Mouse (Mus musculus) heart, adult 2 months (tissue): Measurements from ENCODE around the gene Galntl6. TPM values are rescaled to one million over a fixed set of nuclear protein-coding genes. Genes with fewer than 3 reads are reported as not detected.

Experiments used
- DNase-seq, 2 experiments: peaks; one replicate each; pipeline ENCODE4 v3.0.0; 2021
- H3K27ac ChIP-seq: fragments of 200-600 bp; 2 replicates; pipeline ENCODE4 v1.8.1; 2022
- H3K27me3 ChIP-seq: fragments of 200-500 bp; 2 replicates; pipeline ENCODE4 v1.6.1; 2012; ENCODE audit warnings: mild to moderate bottlenecking, low read length, inconsistent platforms, mixed read lengths; ENCODE audit not compliant: control insufficient read depth, insufficient read depth
- H3K36me3 ChIP-seq: fragments of 200-500 bp; 2 replicates; pipeline ENCODE4 v1.6.1; 2012; ENCODE audit warnings: low read length, inconsistent platforms; ENCODE audit not compliant: control insufficient read depth, insufficient read depth
- H3K4me1 ChIP-seq: fragments of 200-500 bp; 2 replicates; pipeline ENCODE4 v1.6.1; 2011; ENCODE audit warnings: low read length; ENCODE audit not compliant: control insufficient read depth, insufficient read depth
- H3K4me3 ChIP-seq: fragments of 200-600 bp; 2 replicates; pipeline ENCODE4 v1.8.1; 2022
- H3K79me2 ChIP-seq: fragments of 200-500 bp; replicated peaks from 2 replicates; pipeline ENCODE4 v1.6.1; 2012; ENCODE audit warnings: mild to moderate bottlenecking, inconsistent platforms, low read length, moderate library complexity, mixed read lengths; ENCODE audit not compliant: control insufficient read depth, insufficient read depth
- H3K9ac ChIP-seq: fragments of 200-500 bp; 2 replicates; pipeline ENCODE4 v1.6.1; 2012; ENCODE audit warnings: low read depth, mild to moderate bottlenecking, control low read depth, inconsistent platforms, low read length, mixed read lengths
- CTCF ChIP-seq: fragments of 200-600 bp; IDR thresholded peaks from 2 replicates; pipeline ENCODE4 v1.8.1; 2022; ENCODE audit warnings: antibody characterized with exemption, mild to moderate bottlenecking, moderate library complexity
- EP300 ChIP-seq: fragments of 200-500 bp; IDR thresholded peaks from 2 replicates; pipeline ENCODE4 v1.6.1; 2011; ENCODE audit warnings: low read depth, low read length, control low read depth; ENCODE audit not compliant: insufficient read depth
- POLR2A ChIP-seq: fragments of 200-500 bp; IDR thresholded peaks from 2 replicates; pipeline ENCODE4 v1.6.1; 2011; ENCODE audit warnings: mild to moderate bottlenecking, low read depth, low read length, control low read depth; ENCODE audit not compliant: insufficient read depth
- WGBS: fragments of 180-500 bp; shearing (Covaris S2); methylation state at CpG from one replicate; pipeline ENCODE4 v1.1.7; 2018; 5-methylcytosine and 5-hydroxymethylcytosine counted together
- intact Hi-C: fragments of 180-260 bp; cut with DNase I; formaldehyde crosslinking; loops from one replicate; pipeline ENCODE4 v1.15.1; 2025
- polyA plus RNA-seq: library from polyadenylated mRNA; depleted of rRNA; stranded (reverse); fragments of >200 nt; gene quantifications from 2 replicates; pipeline ENCODE4 v1.2.3, GENCODE M21; 2012
- total RNA-seq, 2 experiments: library from RNA; stranded (reverse); gene quantifications; 2 replicates each; pipeline ENCODE4 v1.2.3; 2021

The Galntl6 gene
- total and polyA plus RNA-seq, 3 experiments, result not detected

DNA sequence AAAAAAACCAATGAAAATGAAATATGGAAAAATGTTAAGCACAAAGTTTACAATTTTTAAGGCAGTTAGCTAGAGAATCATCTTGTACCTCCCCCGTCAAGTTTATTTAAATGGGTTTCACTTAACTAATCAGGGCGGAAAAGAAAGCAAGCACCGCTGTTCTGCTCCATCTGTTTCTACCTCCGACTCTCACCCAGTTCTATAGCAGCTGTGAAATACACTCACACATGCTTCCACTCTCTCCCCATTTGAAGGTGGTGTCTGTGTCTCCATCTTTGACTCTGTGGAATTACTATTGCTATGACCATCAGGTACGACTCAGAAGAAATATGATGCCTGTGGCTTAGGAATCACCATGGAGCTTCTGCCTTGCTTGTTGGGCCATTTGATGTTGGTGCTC is 1019.1 kb downstream of the Galntl6 start:
- Histone ChIP-seq H3K79me2 (no peaks in the 10 kb centered on the region), H3K9ac (no peak overlapping the region), H3K27ac (no peak overlapping the region), H3K4me1 (no peaks in the 10 kb centered on the region), H3K27me3 (no peaks in the 10 kb centered on the region), H3K36me3 (no peaks in the 10 kb centered on the region), H3K4me3 (no peak overlapping the region)
- intact Hi-C loops, result no loop called here
- WGBS, result 93% methylated on average over 5 of the region's 5 CpGs
- TF ChIP-seq CTCF, result no peak
- TF ChIP-seq EP300, result no peak
- no peak for TF ChIP-seq POLR2A
- no peak for DNase-seq

DNA sequence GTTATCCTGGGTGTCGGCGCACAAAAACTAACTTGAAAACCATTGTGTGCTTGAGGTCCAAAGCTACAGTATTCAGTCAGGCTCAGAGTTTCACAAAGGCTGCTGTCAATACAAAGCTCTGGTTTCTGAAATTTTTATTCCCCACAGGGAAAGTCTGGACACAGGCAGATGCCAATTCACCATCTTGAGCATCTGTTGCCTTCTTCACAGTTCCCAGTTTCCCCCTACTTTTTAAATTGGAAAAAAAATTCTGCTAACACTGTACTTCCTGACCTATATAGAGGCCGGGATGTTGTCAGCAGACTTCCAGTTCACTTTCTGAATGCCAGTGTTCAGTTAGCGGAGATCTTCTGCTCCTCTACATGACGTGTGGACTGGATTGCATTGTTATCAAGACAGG is 1020.3 kb downstream of the Galntl6 start:
- WGBS, result 68% methylated on average over 5 of the region's 5 CpGs
- DNase-seq, result no peak
- Histone ChIP-seq H3K9ac (no peak overlapping the region), H3K36me3 (no peaks in the 10 kb centered on the region), H3K27me3 (no peaks in the 10 kb centered on the region), H3K4me1 (no peaks in the 10 kb centered on the region), H3K4me3 (no peak overlapping the region), H3K79me2 (no peaks in the 10 kb centered on the region), H3K27ac (no peak overlapping the region)
- TF ChIP-seq CTCF (no peak), POLR2A (no peak), EP300 (no peak)
- intact Hi-C loops, result no loop called here

DNA sequence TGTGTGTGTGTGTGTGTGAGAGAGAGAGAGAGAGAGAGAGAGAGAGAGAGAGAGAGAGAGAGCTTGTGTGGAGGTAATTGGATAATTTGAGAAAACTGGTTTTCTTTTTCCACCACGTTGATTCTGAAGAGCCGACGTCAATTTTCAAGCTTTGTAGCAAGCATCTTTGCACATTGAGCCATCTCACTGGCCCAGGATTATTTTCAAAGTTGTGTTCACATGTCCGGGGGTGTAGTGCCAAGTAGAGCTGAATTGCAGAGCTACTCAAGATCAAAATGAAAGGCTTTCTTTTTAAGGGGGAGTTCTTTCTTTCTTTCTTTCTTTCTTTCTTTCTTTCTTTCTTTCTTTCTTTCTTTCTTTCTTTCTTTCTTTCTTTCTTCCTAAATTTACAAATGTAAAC is 1022.3 kb downstream of the Galntl6 start:
- Histone ChIP-seq H3K79me2 (no peaks in the 10 kb centered on the region), H3K27ac (no peak overlapping the region), H3K9ac (no peak overlapping the region), H3K27me3 (no peaks in the 10 kb centered on the region), H3K4me1 (no peaks in the 10 kb centered on the region), H3K4me3 (no peak overlapping the region), H3K36me3 (no peaks in the 10 kb centered on the region)
- 76% methylated on average over 4 of the region's 4 CpGs for WGBS
- intact Hi-C loops, result no loop called here
- no peak for TF ChIP-seq POLR2A
- TF ChIP-seq CTCF, result no peak
- no peak for TF ChIP-seq EP300
- no peak for DNase-seq

DNA sequence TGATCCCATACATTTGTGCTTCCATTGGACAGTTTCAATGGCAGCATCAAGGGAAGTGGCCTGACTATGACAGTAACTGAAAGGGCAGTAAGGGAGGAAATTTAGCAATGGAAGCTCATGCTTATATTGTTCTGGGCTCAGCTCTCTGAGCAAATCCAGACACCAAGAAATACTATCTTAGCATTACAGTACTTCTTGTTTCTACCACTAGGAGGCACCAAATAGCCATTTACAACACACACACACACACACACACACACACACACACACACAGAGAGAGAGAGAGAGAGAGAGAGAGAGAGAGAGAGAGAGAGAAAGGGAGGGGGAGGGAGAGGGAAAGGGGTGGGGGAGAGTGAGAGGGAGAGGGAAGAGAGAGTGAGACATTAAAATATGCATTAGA is 1023.6 kb downstream of the Galntl6 start:
- no peaks in the 10 kb centered on the region for H3K4me1 ChIP-seq
- H3K36me3 ChIP-seq, result no peaks in the 10 kb centered on the region
- H3K79me2 ChIP-seq, result no peaks in the 10 kb centered on the region
- H3K9ac ChIP-seq, result no peak overlapping the region
- no peak for TF ChIP-seq POLR2A
- no peak for TF ChIP-seq EP300
- no peak for TF ChIP-seq CTCF
- H3K4me3 ChIP-seq, result no peak overlapping the region
- intact Hi-C loops, result no loop called here
- no peak for DNase-seq
- H3K27me3 ChIP-seq, result no peaks in the 10 kb centered on the region
- H3K27ac ChIP-seq, result no peak overlapping the region

DNA sequence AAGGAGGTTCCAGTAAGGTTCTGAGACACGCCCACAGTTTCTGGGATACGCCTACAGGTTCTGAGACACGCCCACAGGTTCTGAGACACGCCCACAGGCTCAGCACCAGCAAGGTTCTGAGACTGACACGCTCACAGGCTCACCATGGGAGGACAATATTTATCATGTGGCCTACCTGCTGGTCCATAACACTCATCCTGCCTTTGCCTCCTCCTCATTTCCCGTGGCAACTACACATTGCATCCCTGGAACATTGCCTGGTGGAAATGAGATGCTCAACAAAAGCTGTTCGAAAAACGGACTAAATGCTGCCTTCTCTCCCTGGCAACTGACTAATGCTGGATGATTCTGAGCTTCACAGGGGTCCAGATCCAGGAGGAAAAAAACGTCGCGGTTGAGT is 1033.0 kb downstream of the Galntl6 start:
- Histone ChIP-seq H3K9ac (no peak overlapping the region), H3K36me3 (no peaks in the 10 kb centered on the region), H3K4me1 (no peaks in the 10 kb centered on the region), H3K79me2 (no peaks in the 10 kb centered on the region), H3K27me3 (no peaks in the 10 kb centered on the region), H3K4me3 (no peak overlapping the region), H3K27ac (no peak overlapping the region)
- TF ChIP-seq POLR2A (no peak), EP300 (no peak), CTCF (no peak)
- intact Hi-C loops, result no loop called here
- WGBS, result 65% methylated on average over 11 of the region's 11 CpGs
- DNase-seq, result no peak

DNA sequence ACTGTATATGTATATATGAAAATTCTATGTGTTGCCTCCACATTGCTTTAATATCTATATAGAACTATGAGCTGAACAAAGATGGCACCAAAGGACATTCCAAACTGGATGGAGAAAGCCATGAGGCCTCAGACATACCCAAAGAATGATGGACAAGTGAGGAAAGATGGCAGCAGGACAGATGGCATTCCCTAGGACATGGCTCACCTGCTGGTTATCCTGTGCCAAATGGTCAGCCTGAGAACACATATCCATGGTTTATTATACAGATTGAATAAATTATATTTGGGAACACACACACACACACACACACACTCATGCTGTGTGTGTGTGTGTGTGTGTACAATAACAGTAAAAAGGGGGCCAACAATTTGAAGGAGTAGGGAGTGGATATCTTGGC is 1063.4 kb downstream of the Galntl6 start:
- H3K4me3 ChIP-seq, result no peak overlapping the region
- H3K27ac ChIP-seq, result no peak overlapping the region
- no peaks in the 10 kb centered on the region for H3K36me3 ChIP-seq
- H3K4me1 ChIP-seq, result no peaks in the 10 kb centered on the region
- no peaks in the 10 kb centered on the region for H3K79me2 ChIP-seq
- TF ChIP-seq CTCF, result no peak
- no peak for TF ChIP-seq POLR2A
- TF ChIP-seq EP300, result no peak
- DNase-seq, result no peak
- intact Hi-C loops, result no loop called here
- H3K27me3 ChIP-seq, result no peaks in the 10 kb centered on the region
- H3K9ac ChIP-seq, result no peak overlapping the region
